Mouse (Mus musculus): ENCODE measurements around the gene Plekhn1. TPM values are rescaled to one million over a fixed set of nuclear protein-coding genes. Genes with fewer than 3 reads are reported as not detected.
A peak's percentile ranks its signal among the peaks of the same experiment; 100 is the strongest.

Plekhn1 gene
- polyA plus RNA-seq, 1 experiment = 86.6 TPM

- DNase-seq (ENCODE audit: low spot score) = no peak
These were observed 19.0 kb downstream of the Plekhn1 start, which contains the start of gene Perm1 for GRCm38 (mm10) chr4:156215649-156216048. Perm1 (plus strand) TSS chr4:156215868.

- DNase-seq (ENCODE audit: low spot score) = no peak
These were observed 21.5 kb downstream of the Plekhn1 start for GRCm38 (mm10) chr4:156213134-156213533.

GRCm38 (mm10) chr4:156209963-156210635, 24.6 kb downstream of the Plekhn1 start:
- no peak for DNase-seq (ENCODE audit: low spot score)

GRCm38 (mm10) chr4:156208872-156209271, 25.8 kb downstream of the Plekhn1 start:
- no peak for DNase-seq (ENCODE audit: low spot score)

- no peak for DNase-seq (ENCODE audit: low spot score)
These were observed 31.1 kb downstream of the Plekhn1 start for GRCm38 (mm10) chr4:156203413-156204131.

GRCm38 (mm10) chr4:156203001-156203412, 31.6 kb downstream of the Plekhn1 start, which contains the start of gene AW011738:
AW011738 (plus strand) TSS chr4:156203304.
- peak; percentile 31 for DNase-seq (ENCODE audit: low spot score)

GRCm38 (mm10) chr4:156202462-156202893, 32.2 kb downstream of the Plekhn1 start:
- DNase-seq (ENCODE audit: low spot score) = no peak

GRCm38 (mm10) chr4:156200623-156201475, 33.8 kb downstream of the Plekhn1 start, which contains the start of gene Isg15:
Isg15 (minus strand) TSS chr4:156200818.
- no peak for DNase-seq (ENCODE audit: low spot score)

- peak; percentile 76 for DNase-seq (ENCODE audit: low spot score)
These were observed 36.8 kb downstream of the Plekhn1 start for GRCm38 (mm10) chr4:156197829-156198205.

- peak; percentile 74 for DNase-seq (ENCODE audit: low spot score)
These were observed 37.4 kb downstream of the Plekhn1 start, which contains the start of gene Agrn for GRCm38 (mm10) chr4:156197131-156197828. Agrn (minus strand) TSS chr4:156197488.

- DNase-seq (ENCODE audit: low spot score) = no peak
These were observed 38.5 kb downstream of the Plekhn1 start for GRCm38 (mm10) chr4:156195927-156196870.

GRCm38 (mm10) chr4:156194346-156194745, 40.3 kb downstream of the Plekhn1 start:
- no peak for DNase-seq (ENCODE audit: low spot score)

- DNase-seq (ENCODE audit: low spot score) = no peak
These were observed 40.8 kb downstream of the Plekhn1 start for GRCm38 (mm10) chr4:156193906-156194305.

GRCm38 (mm10) chr4:156193200-156193590, 41.5 kb downstream of the Plekhn1 start:
- no peak for DNase-seq (ENCODE audit: low spot score)

GRCm38 (mm10) chr4:156192421-156193199, 42.0 kb downstream of the Plekhn1 start:
- peak; percentile 45 for DNase-seq (ENCODE audit: low spot score)

GRCm38 (mm10) chr4:156188811-156189323, 45.8 kb downstream of the Plekhn1 start:
- no peak for DNase-seq (ENCODE audit: low spot score)

- no peak for DNase-seq (ENCODE audit: low spot score)
These were observed 46.4 kb downstream of the Plekhn1 start for GRCm38 (mm10) chr4:156188162-156188810.

Measured in urinary bladder, adult 2 months (tissue).